Mouse (Mus musculus) spleen, adult 2 months (tissue): ENCODE measurements at regions not wholly inside any gene's neighbourhood (a gene's known extent, or its start where the extent isn't known, plus 50 kb on each side); places are given as distances from the start of the nearest gene placed in this dataset.

Experiments
- DNase-seq, 2 experiments: peaks; one replicate each; pipeline versions ENCODE4 v3.0.0 to v3.0.0-alpha.2; 2012 to 2021; ENCODE audit warnings: low spot score in 2 of 2, low read depth in 1 of 2
- H3K27ac ChIP-seq: fragments of 200-500 bp; 2 replicates; pipeline ENCODE4 v1.5.1; 2012; ENCODE audit warnings: low read length, inconsistent platforms; ENCODE audit not compliant: insufficient read depth
- H3K27me3 ChIP-seq: fragments of 200-500 bp; 2 replicates; pipeline ENCODE4 v1.6.1; 2012; ENCODE audit warnings: mild to moderate bottlenecking, moderate library complexity, low read length, inconsistent platforms; ENCODE audit not compliant: control insufficient read depth, insufficient read depth
- H3K36me3 ChIP-seq: fragments of 200-500 bp; 2 replicates; pipeline ENCODE4 v1.6.1; 2012; ENCODE audit warnings: mild to moderate bottlenecking, low read length, inconsistent platforms; ENCODE audit not compliant: control insufficient read depth, insufficient read depth
- H3K4me1 ChIP-seq: fragments of 200-500 bp; 2 replicates; pipeline ENCODE4 v1.6.1; 2011; ENCODE audit warnings: inconsistent platforms; ENCODE audit not compliant: control insufficient read depth, insufficient read depth, insufficient read length
- H3K4me3 ChIP-seq: fragments of 200-500 bp; 2 replicates; pipeline ENCODE4 v1.5.1; 2011; ENCODE audit warnings: mild to moderate bottlenecking, inconsistent platforms; ENCODE audit not compliant: insufficient read depth, insufficient read length; ENCODE audit errors: extremely low read depth
- CTCF ChIP-seq: fragments of 200-500 bp; IDR thresholded peaks from 2 replicates; pipeline ENCODE4 v1.5.1; 2011; ENCODE audit warnings: mild to moderate bottlenecking, inconsistent platforms; ENCODE audit not compliant: insufficient read depth, insufficient read length, insufficient replicate concordance; ENCODE audit errors: extremely low read depth
- POLR2A ChIP-seq: fragments of 200-500 bp; IDR thresholded peaks from 2 replicates; pipeline ENCODE4 v1.6.1; 2011; ENCODE audit warnings: low read depth, low read length, inconsistent platforms
- WGBS: fragments of 180-500 bp; shearing (Covaris S2); methylation state at CpG from one replicate; pipeline ENCODE4 v1.1.7; 2018; 5-methylcytosine and 5-hydroxymethylcytosine counted together

- TF ChIP-seq POLR2A, result no peak
- TF ChIP-seq CTCF, result no peak
- WGBS, result 47% methylated on average over 6 of the region's 6 CpGs
- Histone ChIP-seq H3K27me3 (no peaks in the 10 kb centered on the region), H3K4me1 (no peaks in the 10 kb centered on the region), H3K36me3 (no peaks in the 10 kb centered on the region), H3K4me3 (no peak overlapping the region), H3K27ac (no peak overlapping the region)
- no peak for DNase-seq
Observed at GRCm38 (mm10) chr4:153120480-153120879, 362.1 kb downstream of the Ajap1 start.

GRCm38 (mm10) chr4:153119647-153120102, 362.9 kb downstream of the Ajap1 start:
- TF ChIP-seq CTCF (no peak), POLR2A (no peak)
- 74% methylated on average over 4 of the region's 4 CpGs for WGBS
- no peak overlapping the region for H3K27ac ChIP-seq
- H3K27me3 ChIP-seq, result no peaks in the 10 kb centered on the region
- H3K36me3 ChIP-seq, result no peaks in the 10 kb centered on the region
- DNase-seq, result no peak
- no peak overlapping the region for H3K4me3 ChIP-seq
- no peaks in the 10 kb centered on the region for H3K4me1 ChIP-seq

GRCm38 (mm10) chr4:153118824-153119646, 363.6 kb downstream of the Ajap1 start:
- Histone ChIP-seq H3K4me3 (no peak overlapping the region), H3K27me3 (no peaks in the 10 kb centered on the region), H3K4me1 (no peaks in the 10 kb centered on the region), H3K36me3 (no peaks in the 10 kb centered on the region), H3K27ac (no peak overlapping the region)
- DNase-seq, result no peak
- 78% methylated on average over 14 of the region's 14 CpGs for WGBS
- TF ChIP-seq POLR2A (no peak), CTCF (no peak)

- no peak overlapping the region for H3K27ac ChIP-seq
- DNase-seq, result no peak
- WGBS, result 62% methylated on average over 7 of the region's 7 CpGs
- H3K27me3 ChIP-seq, result no peaks in the 10 kb centered on the region
- H3K36me3 ChIP-seq, result no peaks in the 10 kb centered on the region
- no peaks in the 10 kb centered on the region for H3K4me1 ChIP-seq
- no peak overlapping the region for H3K4me3 ChIP-seq
- TF ChIP-seq POLR2A (no peak), CTCF (no peak)
Observed at GRCm38 (mm10) chr4:153114998-153115397, 367.6 kb downstream of the Ajap1 start.

GRCm38 (mm10) chr4:153113577-153113976, 369.0 kb downstream of the Ajap1 start:
- Histone ChIP-seq H3K27me3 (no peaks in the 10 kb centered on the region), H3K36me3 (no peaks in the 10 kb centered on the region), H3K27ac (no peak overlapping the region), H3K4me3 (no peak overlapping the region), H3K4me1 (no peaks in the 10 kb centered on the region)
- no peak for DNase-seq
- 84% methylated on average over 2 of the region's 2 CpGs for WGBS
- TF ChIP-seq POLR2A, result no peak
- TF ChIP-seq CTCF, result no peak

- no peak for TF ChIP-seq CTCF
- TF ChIP-seq POLR2A, result no peak
- no peak for DNase-seq
- Histone ChIP-seq H3K27me3 (no peaks in the 10 kb centered on the region), H3K27ac (no peak overlapping the region), H3K4me1 (no peaks in the 10 kb centered on the region), H3K4me3 (no peak overlapping the region), H3K36me3 (no peaks in the 10 kb centered on the region)
- 44% methylated on average over 16 of the region's 16 CpGs for WGBS
Observed at GRCm38 (mm10) chr4:153110291-153110746, 372.3 kb downstream of the Ajap1 start.

- Histone ChIP-seq H3K27ac (no peak overlapping the region), H3K27me3 (no peaks in the 10 kb centered on the region), H3K4me1 (no peaks in the 10 kb centered on the region), H3K36me3 (no peaks in the 10 kb centered on the region), H3K4me3 (no peak overlapping the region)
- no peak for DNase-seq
- 84% methylated on average over 12 of the region's 12 CpGs for WGBS
- TF ChIP-seq POLR2A (no peak), CTCF (no peak)
Observed at GRCm38 (mm10) chr4:153098591-153098990, 384.0 kb downstream of the Ajap1 start.

- TF ChIP-seq CTCF (no peak), POLR2A (no peak)
- H3K27me3 ChIP-seq, result no peaks in the 10 kb centered on the region
- H3K36me3 ChIP-seq, result no peaks in the 10 kb centered on the region
- no peak for DNase-seq
- no peak overlapping the region for H3K4me3 ChIP-seq
- no peaks in the 10 kb centered on the region for H3K4me1 ChIP-seq
- 54% methylated on average over 1 of the region's 1 CpGs for WGBS
- H3K27ac ChIP-seq, result no peak overlapping the region; the same call in 1 of the 2 replicates
Observed at GRCm38 (mm10) chr4:153097601-153098000, 385.0 kb downstream of the Ajap1 start.
